Mouse (Mus musculus) yolk sac, embryonic 10.5 days (tissue): ENCODE measurements around the gene Kars.

Experiments
- DNase-seq: peaks from one replicate; pipeline ENCODE4 v3.0.0-alpha.2; 2017; ENCODE audit warnings: low spot score

Kars gene

DNA sequence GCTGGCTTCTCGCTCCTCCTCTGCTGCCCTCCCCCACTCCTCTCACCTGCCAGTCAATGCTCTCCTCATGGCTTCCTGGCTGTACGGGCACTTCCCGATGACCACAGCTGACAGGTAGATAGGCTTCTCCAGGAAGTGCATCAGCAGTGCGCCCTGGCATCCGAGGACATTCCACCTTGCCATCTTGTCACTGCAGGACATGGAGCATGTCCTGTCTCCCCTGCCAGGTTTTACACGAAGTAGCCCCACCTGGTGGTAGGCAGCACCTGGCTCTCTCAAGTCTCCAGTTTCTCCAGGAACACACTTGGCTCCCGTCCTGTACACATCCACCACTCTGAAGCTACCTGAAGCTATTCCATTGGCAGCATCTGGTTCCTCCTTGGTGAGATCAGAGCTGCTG, 29.0 kb downstream of the Kars start:
- no peak for DNase-seq

DNA sequence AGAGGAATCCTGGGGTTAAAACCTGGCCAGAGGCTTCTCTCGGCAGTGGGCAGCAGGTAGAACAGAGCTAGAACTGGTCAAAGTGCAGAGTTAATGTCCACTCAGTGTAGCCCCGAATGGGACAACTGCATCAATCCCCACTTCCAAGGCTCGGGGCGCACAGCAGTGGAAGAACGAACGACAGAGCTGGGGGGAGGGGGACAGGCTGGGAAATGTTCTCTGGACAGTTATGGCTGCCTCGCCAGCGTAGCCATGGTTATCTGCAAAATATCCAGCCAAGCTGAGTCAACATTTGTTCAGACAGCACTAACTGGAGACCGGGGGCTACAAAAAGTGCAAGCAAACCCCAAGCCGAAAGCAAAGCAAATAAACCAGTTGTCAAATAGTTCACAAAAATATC, 33.0 kb downstream of the Kars start:
- peak; percentile 70 for DNase-seq

DNA sequence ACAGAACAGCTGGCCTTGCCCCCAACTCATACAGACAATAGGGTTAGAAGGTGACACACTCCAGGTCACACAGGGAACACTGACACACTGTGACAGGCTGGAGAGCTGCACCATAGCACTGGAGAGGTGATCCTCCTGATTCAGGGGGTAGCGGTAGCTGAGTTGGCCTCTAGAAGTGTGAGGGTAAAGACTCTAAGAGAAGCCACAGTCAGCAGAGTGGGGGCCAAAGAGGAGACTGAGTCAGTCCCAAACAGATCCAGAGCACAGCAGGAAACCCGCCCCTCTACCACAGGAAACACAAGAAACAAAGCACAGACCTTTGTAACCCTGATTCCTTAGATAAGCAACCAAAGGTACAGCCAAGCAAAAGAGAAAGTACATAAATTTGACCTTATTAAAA, 34.8 kb downstream of the Kars start:
- no peak for DNase-seq

DNA sequence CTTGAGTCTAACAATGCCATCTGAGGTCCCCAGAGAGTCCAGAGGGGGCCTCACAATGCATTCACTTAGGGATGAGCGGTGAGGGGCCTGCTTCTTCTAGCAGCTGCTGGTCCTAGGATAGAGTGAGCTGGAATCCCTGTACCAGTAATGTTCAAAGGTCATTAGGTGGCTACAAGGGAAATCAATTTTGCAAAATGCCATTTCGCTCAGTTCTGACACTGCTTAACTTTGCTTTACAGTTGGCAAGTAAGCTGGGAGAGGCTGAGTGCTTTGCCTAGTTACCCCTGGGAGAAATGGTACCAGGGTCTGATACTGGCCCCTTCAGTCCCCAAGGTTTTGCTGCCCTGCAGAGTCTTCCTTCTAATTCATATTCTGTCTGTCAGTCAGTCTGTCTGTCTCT, 35.4 kb downstream of the Kars start:
- no peak for DNase-seq

DNA sequence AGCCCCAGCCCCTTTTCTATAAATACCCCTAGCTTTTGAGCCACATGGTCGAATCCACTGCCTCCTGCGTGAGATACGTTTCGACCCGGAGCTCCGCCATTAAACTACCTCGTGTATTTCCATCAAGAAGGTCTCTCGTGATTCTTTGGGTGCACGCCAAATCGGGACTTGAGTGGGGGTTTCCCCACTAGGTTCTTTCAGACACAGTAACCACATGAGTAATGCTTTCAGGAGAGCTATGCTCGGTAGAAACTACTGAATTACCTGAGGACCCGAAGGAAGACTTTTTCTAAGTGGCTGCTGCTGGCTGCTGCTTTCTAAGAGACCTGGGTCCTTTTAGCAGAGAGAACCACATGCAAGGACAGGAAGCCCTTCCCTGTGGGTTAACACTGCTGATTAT, 37.0 kb downstream of the Kars start:
- DNase-seq = no peak

DNA sequence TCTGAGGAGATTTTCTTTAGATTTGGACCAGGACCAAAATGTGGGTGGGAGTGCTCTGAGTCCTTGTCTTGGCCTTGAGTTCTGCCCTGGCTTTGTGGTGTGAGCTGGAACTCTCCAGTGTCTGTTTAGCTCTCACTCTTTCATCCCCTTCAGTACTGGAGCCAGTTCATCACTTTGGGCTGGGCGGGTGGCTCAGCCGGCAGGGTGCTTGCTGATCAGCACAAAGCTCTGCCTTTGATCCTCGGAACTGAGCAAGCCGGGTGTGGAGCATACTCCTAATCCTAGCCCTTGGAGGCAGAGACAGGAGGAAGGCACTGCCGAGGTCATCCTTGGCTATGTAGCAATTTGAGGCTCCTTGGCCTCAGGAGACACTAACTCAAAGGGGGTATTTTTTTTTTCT, 42.1 kb downstream of the Kars start:
- DNase-seq = no peak

DNA sequence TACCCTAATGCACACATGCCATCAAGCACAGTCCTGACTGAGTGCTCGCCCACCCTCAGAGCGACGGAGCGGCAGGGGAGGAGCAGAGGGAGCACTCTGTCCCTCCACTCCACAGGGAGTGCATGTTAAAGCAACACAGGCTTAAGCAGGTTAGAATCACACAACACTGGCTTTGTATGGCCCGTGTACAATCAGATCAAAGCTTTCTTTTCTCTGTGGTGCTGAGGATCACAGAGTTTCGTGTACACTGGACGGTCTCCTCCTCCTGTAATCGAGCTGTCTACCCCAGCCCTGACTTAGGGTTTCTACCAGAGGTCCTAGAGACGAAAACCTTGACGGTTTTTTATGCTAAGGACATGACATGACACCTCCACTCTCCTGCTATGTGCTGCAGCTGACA, 42.6 kb downstream of the Kars start:
- no peak for DNase-seq

DNA sequence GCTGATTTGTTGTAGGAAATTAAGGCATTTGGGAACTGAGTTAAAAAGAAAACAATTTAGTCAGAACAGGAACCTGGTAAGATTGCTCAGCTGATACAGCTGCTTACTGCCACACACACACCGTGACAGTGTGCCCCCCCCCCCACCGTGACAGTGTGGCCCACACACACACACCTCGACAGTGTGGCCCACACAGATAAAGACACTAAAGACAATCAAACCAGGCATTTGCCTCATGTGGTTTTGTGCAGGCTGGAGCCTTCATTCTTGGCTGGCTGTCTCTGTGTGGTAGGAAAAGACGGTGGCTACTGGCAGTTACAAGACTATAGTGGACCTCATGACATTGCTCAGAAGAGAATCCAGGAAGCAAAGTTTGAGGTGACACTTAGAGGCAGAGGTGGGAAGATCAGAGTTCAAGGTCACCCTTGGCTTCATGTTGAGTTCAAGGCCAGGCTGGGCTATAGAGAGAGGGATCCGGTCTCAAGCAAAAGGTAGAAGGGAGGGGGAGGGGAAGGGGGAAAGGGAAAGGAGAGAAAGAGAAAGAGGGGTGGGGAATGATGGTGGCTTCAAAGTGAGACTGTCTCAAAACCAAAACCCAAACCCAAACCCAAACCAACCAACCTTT, 43.8 kb downstream of the Kars start:
- no peak for DNase-seq

DNA sequence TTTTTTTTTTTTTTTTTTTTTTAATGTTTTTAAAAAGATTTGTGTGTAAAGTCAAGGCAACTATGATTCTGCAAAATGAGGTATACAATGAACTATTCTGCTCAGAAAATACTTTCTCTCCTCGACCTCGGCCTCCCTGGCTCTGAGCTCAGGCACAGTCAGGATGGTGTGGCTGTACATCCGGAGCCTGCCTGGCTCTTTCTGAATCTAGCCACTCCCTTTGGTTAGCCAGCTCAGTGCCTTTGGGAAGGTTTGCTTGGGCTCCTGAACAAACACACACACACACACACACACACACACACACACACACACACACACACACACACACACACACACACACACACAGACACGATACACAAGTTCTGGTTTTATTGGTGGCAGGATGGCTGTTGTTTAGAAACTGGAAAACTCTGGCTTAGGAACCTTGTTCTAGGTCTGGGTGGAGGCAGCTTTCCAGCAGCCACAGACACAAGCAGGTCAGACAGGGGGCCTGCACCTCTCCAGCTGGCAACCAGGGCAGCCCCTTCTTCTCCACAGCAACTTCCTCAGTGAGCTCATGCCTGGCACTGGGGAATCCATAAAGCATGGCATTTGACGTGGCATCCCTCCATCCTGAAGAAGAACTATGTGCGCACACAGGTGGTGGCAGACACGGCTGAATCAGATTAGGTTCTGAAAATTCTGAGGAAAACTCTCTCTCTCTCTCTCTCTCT, 46.1 kb downstream of the Kars start:
- DNase-seq = no peak

DNA sequence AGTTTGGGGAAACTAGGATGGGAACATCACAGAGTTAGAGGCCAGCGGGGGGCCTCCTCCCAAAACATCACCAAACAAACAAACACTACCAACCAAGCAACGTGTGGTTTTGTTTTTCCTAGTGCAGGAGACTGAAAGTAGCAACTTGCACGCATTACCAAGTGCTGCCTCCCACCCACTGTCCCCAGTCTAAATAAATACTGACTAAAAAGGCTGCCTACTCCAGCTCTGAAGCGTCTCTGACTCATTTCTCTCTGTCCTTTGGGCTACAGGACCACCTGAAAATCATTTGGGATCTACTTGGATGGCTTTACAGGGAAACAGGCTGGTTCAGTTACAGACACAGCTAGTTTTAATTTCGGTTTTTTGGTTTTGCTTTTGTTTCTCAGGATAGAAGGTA, 46.8 kb downstream of the Kars start:
- DNase-seq = no peak

DNA sequence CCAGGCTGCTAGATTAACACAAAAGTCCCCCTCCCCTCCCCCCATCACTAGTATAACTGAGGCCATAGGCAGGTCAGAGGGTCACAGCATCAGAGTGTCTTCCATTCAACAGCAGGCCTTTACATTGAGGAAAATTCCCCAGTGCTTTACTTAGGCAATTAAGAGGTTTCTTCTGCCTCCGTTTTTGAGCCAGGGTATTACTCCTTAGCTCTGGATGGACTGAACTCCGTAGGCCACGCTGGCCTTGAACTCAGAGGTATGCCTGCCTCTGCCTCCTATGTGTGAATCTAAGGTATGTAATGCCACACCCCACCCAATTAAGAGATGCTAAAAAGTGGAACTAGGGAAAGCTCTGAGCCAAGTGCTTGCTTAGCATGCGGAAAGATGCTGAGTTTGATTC, 47.6 kb downstream of the Kars start:
- DNase-seq = no peak

DNA sequence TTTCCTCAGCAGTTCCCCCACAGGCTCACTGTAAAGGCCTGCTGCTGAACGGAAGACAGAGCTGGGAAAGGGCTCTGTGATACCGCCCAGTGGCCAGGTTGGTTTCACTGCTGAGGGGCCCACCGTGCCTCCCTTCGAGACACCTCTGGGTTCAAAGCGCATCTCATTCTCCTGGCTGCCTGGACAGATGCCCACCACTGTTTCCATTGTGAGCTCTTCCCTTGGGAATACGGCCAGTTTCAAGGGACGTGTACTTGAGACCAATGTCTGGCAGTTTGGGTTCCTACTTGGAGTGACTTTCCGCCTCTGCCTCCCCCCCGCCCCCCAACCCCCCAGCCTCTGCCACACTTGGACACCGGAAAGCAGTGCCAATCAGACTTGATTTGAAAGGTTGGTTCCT, 48.0 kb downstream of the Kars start:
- no peak for DNase-seq

DNA sequence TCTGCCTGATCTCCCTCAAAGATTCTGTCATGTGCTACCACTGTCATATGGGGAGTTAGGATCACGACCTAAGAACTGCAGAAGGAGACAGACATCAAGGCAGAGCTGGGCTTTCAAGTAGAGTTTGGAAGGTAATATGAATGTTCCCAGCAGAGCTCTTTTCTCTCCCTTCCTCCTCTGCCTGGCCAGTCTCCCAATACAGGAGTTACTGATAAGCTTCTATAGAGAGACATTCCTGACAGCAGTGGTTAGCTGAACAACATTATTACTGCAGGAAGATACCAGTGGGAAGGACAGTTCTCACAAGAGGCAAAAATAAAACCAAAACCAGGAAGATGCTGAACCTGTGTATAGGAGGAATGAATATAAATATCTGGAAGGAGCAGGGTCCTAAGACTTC, 48.5 kb downstream of the Kars start:
- DNase-seq = no peak

DNA sequence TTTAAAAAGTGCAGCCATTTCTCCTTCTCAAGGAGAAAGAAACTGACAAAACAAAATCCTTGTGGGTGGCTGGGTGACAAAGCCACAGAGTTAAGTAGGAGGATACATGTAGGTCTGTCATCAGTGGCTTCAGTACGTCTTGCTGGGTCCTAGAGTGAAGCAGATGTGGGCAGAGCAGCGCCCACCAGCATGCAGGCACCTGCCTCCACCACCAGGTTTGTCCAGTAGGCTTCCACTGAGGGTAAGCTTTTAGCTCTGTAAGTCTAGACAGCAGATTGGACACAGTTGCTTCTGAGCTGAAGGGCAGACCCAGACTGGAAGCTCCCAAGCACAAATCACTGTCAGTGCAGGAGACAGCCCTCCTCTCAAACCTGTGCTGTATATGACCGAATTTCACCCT, 49.8 kb downstream of the Kars start:
- DNase-seq = no peak

DNA sequence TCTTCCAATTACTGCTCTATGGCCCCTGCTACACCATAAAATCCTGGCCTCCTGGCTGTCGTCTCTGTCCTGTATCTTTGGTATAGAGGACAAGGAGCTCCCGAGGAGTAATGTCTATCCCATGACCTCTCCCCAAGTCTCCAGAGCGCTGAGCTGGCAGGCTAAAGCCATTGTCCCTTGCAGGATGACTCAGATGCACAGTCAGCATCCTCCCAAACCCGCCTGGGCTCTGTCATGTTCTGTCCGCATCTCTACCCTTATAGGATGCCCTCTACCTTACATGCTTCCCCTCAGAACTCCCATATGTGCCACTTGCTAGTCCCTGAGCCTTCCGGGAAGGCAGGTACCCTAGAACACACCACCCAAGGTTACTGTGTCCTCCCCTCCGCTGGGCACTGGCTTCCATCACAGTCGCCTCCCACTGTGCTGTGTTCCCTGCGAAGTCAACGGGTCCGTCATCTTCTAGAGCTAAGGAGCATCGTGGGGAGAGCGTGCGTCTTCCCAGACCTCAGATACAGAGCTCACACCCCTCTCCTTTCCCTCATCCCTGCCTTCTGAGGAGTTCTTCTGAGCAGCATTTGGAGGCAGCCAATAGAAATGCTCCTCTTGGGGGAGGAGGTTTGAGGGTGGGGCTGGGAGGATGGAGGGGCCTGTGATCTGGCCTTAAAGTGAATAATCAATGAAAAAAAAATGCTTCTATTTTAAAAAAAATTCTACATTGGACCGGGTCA, 50.4 kb downstream of the Kars start:
- no peak for DNase-seq

DNA sequence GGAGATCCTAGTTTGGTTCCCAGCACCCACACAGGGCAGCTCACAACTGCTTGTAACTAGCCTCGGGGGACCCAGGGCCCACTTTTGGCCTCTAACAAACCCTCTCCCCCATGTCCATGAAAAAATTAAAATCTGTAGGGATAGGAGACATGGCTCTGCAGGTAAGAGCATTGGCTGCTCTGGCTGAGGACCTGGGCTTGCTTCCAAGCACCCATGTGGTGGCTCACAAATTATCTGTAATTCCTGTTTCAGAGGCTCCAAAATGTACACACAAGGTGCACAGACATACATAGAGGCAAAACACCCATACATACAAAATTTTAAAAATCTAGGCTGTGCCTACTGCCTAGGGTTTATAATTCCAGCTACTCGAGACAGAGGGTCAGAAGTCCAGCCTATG, 53.9 kb downstream of the Kars start:
- DNase-seq = no peak

DNA sequence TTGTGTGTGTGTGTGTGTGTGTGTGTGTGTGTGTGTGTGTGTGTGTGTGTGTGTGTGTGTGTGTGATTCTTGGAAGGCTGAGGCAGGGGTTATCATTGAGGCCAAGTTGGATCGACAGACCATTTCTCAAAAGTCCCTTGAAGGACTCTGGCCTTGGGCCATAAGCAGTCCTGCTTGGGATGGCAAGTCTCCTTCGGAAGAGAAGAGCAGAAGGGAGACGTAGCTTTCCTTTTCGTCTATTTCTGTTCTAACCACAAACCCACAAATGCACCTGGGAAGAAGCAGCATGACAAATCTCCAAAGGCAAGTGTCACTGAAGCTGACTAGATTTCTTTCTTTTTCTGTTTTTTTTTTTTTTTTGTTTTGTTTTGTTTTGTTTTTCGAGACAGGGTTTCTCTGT, 55.2 kb downstream of the Kars start:
- no peak for DNase-seq

DNA sequence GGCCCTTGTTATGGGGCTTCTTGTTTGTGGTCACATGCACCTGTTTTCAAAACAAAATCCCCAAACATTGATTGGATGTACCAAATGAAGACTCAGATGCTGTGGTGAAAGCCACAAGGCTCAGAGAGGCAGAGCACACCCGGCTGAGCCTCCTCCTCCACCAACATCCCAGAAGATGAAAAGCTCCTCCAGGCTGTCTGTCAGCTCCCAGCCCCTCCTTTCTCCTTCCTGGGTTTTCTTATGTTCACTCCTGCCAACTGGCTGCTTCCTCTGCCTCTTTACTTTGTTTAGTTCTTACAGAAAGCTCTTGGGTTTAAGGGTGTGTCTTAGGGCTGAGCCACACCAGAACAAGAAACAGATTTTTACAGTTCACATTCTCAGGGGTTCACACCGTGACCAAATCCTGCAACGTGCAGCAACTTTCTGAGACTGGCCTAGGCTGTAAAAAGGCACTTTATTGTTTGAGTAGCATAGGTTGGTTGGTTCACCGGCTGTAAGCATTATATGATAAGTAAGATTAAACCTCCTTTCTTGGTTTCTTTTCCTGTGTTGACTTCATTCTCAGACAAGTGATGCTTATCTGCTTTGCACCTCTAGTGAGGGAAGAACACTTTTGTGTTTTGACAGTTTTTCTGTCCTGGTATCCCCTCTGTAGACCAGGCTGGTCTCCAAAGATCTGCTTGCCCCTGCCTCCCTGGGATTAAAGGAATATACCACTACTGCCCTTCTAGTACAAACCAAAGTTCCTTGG, 56.1 kb downstream of the Kars start:
- DNase-seq = no peak

DNA sequence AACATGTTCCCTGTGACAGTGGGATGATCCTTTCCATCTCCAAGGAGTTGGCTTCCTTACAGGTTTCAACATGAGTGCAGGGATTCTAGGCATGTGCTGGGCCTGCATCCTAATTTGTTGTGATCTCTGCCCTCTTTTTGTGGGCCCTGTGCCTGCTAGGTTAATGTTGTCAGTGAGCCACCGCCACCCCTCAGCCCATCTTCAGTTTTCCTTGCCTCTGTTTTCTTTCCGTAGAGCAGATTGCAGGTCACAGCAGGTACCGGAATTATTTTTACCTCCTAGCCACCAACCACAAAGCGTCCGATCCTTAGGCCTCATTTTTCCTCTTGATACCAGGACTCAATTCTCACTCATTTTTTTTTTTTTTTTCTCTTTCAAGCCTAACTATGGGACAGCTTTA, 59.2 kb downstream of the Kars start:
- no peak for DNase-seq

DNA sequence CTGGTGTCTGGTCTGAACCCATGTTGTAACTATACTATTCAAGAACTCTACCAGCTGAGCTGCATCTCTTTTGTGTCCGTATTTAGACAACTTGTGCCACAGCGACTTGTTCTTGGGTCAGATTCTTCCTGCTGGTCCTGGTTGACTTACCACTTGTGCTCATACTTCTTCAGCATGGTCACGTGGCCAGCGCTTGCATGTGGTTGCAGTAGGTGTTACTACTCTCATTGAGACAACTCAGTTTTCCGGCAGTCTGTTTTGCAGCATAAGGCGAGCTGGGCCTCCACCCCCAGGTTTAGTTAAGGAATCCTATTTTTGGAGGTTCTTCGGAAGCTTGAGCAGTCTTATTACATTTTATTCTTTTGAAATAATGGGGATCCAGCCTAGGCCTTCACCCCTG, 59.8 kb downstream of the Kars start:
- DNase-seq = no peak

DNA sequence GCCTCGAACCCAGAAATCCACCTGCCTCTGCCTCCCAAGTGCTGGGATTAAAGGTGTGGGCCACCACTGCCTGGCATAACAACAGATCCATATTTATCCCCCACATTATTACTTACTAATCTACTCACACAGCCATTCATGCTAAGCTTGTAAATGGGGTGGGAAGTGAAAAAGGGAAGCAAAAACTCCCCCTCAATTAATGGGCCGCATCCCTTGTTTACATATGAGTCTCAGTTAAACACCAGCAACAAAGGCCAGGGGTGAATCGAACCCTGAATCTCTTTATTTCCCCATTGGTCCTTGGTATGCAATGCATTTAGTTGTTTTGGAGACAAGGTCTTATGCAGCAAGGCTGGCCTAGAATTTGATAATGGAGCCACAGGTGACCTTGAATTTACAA, 60.3 kb downstream of the Kars start:
- no peak for DNase-seq

DNA sequence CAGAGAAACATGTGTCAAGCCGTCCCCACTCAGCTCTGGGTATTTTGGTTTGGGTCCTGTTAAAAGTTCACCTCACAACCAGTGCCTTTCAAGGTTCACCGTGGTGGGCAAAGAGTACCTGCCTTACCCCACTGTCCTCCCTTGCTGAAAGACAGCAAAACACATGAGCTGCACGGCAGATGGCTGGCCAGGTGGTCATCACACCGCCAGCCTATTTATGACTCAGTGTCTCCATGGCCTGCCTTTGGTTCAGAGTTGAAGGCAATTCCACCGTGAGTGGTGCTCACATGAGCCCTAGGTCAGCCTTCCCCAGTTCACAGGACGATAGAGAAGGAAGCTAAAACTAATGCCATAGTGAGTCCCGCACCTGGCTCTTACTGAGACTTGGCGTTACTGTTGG, 63.2 kb downstream of the Kars start:
- DNase-seq = no peak

DNA sequence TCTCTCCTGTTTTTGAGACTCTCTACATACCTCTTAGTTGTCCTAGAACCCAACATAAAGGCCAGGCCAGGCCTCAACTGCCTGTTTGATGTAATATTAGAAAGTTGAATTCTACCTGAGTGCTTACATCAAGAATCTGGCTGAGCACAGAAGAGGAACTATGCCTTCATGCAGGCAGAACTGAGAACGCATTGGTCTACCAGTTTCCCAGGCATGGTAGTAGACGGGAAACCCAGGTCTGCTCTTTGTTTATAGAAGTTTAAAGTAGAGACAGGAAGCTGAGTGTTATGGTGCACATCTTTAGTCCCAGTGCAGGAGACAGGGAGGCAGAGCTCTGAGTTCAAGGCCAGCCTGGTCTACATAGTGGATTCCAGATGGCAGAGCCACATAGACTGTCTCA, 64.0 kb downstream of the Kars start:
- no peak for DNase-seq
